Mouse (Mus musculus) lung, embryonic 14.5 days (tissue): ENCODE data around the gene Adamtsl5. TPM values are rescaled to one million over a fixed set of nuclear protein-coding genes. Genes with fewer than 3 reads are reported as not detected.
A peak's percentile ranks its signal among the peaks of the same experiment; 100 is the strongest.

Source experiments
- ATAC-seq: fragments of 200-750 bp; cut with Nextera tagmentation; 2 replicates; pipeline ENCODE4 v1.8.0; 2017; ENCODE audit warnings: mild to moderate bottlenecking, moderate TSS enrichment, moderate library complexity; ENCODE audit not compliant: insufficient read depth
- DNase-seq: peaks from one replicate; pipeline ENCODE4 v3.0.0-alpha.2; 2015
- H3K27ac ChIP-seq: fragments of 300-500 bp; sonication (generic); 2 replicates; pipeline ENCODE4 v1.5.1; 2014; ENCODE audit warnings: low read depth, mild to moderate bottlenecking, moderate library complexity
- H3K27me3 ChIP-seq: fragments of 300-500 bp; sonication (generic); 2 replicates; pipeline ENCODE4 v1.6.1; 2014; ENCODE audit warnings: low read length, control low read depth; ENCODE audit not compliant: insufficient read depth
- H3K36me3 ChIP-seq: fragments of 300-500 bp; sonication (generic); 2 replicates; pipeline ENCODE4 v1.6.1; 2014; ENCODE audit warnings: control low read depth; ENCODE audit not compliant: insufficient read depth
- H3K4me1 ChIP-seq: fragments of 300-500 bp; sonication (generic); 2 replicates; pipeline ENCODE4 v1.6.1; 2014; ENCODE audit warnings: antibody characterized with exemption, control low read depth; ENCODE audit not compliant: insufficient read depth
- H3K4me2 ChIP-seq: fragments of 300-500 bp; sonication (generic); 2 replicates; pipeline ENCODE4 v1.6.1; 2014; ENCODE audit warnings: mild to moderate bottlenecking
- H3K4me3 ChIP-seq: fragments of 300-500 bp; sonication (generic); 2 replicates; pipeline ENCODE4 v1.5.1; 2014; ENCODE audit warnings: low read depth, low read length
- H3K9ac ChIP-seq: fragments of 300-500 bp; sonication (generic); 2 replicates; pipeline ENCODE4 v1.6.1; 2014
- H3K9me3 ChIP-seq: fragments of 300-500 bp; sonication (generic); 2 replicates; pipeline ENCODE4 v1.6.1; 2016; ENCODE audit warnings: low read depth, low read length, control low read depth
- CTCF ChIP-seq: IDR thresholded peaks from 2 replicates; pipeline ENCODE4 v1.5.1; 2016; ENCODE audit warnings: antibody characterized with exemption, low read depth
- WGBS: fragments of 180-500 bp; shearing (Covaris S2); extraction: QIAGEN DNeasy Blood & Tissue Kit; methylation state at CpG from one replicate; pipeline ENCODE4 v1.1.7; 2014; 5-methylcytosine and 5-hydroxymethylcytosine counted together
- polyA plus RNA-seq: library from polyadenylated mRNA; unstranded; fragments of >200 nt; fragmentation: Nextera tagmentation; extraction: Ambion mirVana; gene quantifications from 2 replicates; pipeline ENCODE4 v1.2.1, GENCODE M21; 2014

Gene Adamtsl5
- polyA plus RNA-seq, 1 experiment from 2014 or later, result 0.68 TPM

- no peak for ATAC-seq
- no peak overlapping the region for H3K4me2 ChIP-seq
- no peaks in the 10 kb centered on the region for H3K4me1 ChIP-seq
- no peak overlapping the region for H3K4me3 ChIP-seq
- WGBS, result 89% methylated on average over 12 of the region's 12 CpGs
- no peak for DNase-seq
- no peaks in the 10 kb centered on the region for H3K9me3 ChIP-seq
- no peak for TF ChIP-seq CTCF
- H3K9ac ChIP-seq, result no peak overlapping the region
- H3K36me3 ChIP-seq, result no peaks in the 10 kb centered on the region
- peaks cover 11% of the 10 kb centered on the region for H3K27me3 ChIP-seq
- no peak overlapping the region for H3K27ac ChIP-seq
These were observed 11.9 kb downstream of the Adamtsl5 start for GRCm38 (mm10) chr10:80336263-80336662.

- Histone ChIP-seq H3K27me3 (peaks cover 2% of the 10 kb centered on the region; the same call in 1 of the 2 replicates), H3K36me3 (no peaks in the 10 kb centered on the region)
These were observed 15.7 kb downstream of the Adamtsl5 start for GRCm38 (mm10) chr10:80332525-80332989.

GRCm38 (mm10) chr10:80331636-80332524 lies 16.3 kb downstream of the Adamtsl5 start:
- 41% methylated on average over 10 of the region's 10 CpGs for WGBS
- peak overlapping the region; percentile 92 for H3K4me2 ChIP-seq
- TF ChIP-seq CTCF, result no peak
- H3K9me3 ChIP-seq, result no peaks in the 10 kb centered on the region
- no peak overlapping the region for H3K27ac ChIP-seq
- no peak for ATAC-seq
- H3K4me1 ChIP-seq, result 0 out of 2 replicates have a peak, but pooled peaks cover 9% of the 10 kb centered on the region
- no peak overlapping the region for H3K4me3 ChIP-seq
- peaks cover 2% of the 10 kb centered on the region; the same call in 1 of the 2 replicates for H3K27me3 ChIP-seq
- DNase-seq, result no peak
- no peak overlapping the region for H3K9ac ChIP-seq
- no peaks in the 10 kb centered on the region for H3K36me3 ChIP-seq

More at GRCm38 (mm10) chr10:80332525-80332989, 15.7 kb downstream of the Adamtsl5 start:
- Histone ChIP-seq H3K9me3 (no peaks in the 10 kb centered on the region), H3K4me1 (0 out of 2 replicates have a peak, but pooled peaks cover 9% of the 10 kb centered on the region), H3K9ac (no peak overlapping the region), H3K27ac (no peak overlapping the region), H3K4me3 (no peak overlapping the region), H3K4me2 (no peak overlapping the region)
- DNase-seq, result no peak
- no peak for ATAC-seq
- 75% methylated on average over 5 of the region's 5 CpGs for WGBS
- TF ChIP-seq CTCF, result no peak

GRCm38 (mm10) chr10:80330888-80331287 lies 17.3 kb downstream of the Adamtsl5 start:
- no peak overlapping the region for H3K27ac ChIP-seq
- peak overlapping the region; percentile 41; the same call in 1 of the 2 replicates for H3K9ac ChIP-seq
- DNase-seq (peak; percentile 48), ATAC-seq (no peak)
- no peaks in the 10 kb centered on the region for H3K36me3 ChIP-seq
- WGBS, result 56% methylated on average over 2 of the region's 2 CpGs
- peak overlapping the region; percentile 92 for H3K4me2 ChIP-seq
- TF ChIP-seq CTCF, result no peak
- H3K4me3 ChIP-seq, result peak overlapping the region; percentile 45
- 0 out of 2 replicates have a peak, but pooled peaks cover 9% of the 10 kb centered on the region for H3K4me1 ChIP-seq
- H3K9me3 ChIP-seq, result no peaks in the 10 kb centered on the region
- peaks cover 2% of the 10 kb centered on the region; the same call in 1 of the 2 replicates for H3K27me3 ChIP-seq

- Histone ChIP-seq H3K4me1 (0 out of 2 replicates have a peak, but pooled peaks cover 9% of the 10 kb centered on the region), H3K9me3 (no peaks in the 10 kb centered on the region), H3K36me3 (no peaks in the 10 kb centered on the region), H3K27me3 (peaks cover 2% of the 10 kb centered on the region; the same call in 1 of the 2 replicates), H3K4me3 (peak overlapping the region; percentile 45), H3K4me2 (peak overlapping the region; percentile 92), H3K9ac (peak overlapping the region; percentile 41; the same call in 1 of the 2 replicates), H3K27ac (peak overlapping the region; percentile 20; the same call in 1 of the 2 replicates)
- DNase-seq, result no peak
- WGBS, result 2% methylated on average over 41 of the region's 41 CpGs
- no peak for TF ChIP-seq CTCF
- ATAC-seq, result no peak; the same call in 1 of the 2 replicates
These were observed 18.1 kb downstream of the Adamtsl5 start for GRCm38 (mm10) chr10:80330084-80330483.

- H3K27ac ChIP-seq, result peak within 1 kb of the TSS; percentile 20; the same call in 1 of the 2 replicates
- H3K9me3 ChIP-seq, result no peaks in the 10 kb centered on the region
- DNase-seq (peak; percentile 96), ATAC-seq (peak; percentile 94)
- peak within 1 kb of the TSS; percentile 92 for H3K4me2 ChIP-seq
- no peaks in the 10 kb centered on the region for H3K36me3 ChIP-seq
- 3% methylated on average over 36 of the region's 36 CpGs for WGBS
- peak within 1 kb of the TSS; percentile 41; the same call in 1 of the 2 replicates for H3K9ac ChIP-seq
- H3K4me1 ChIP-seq, result 0 out of 2 replicates have a peak, but pooled peaks cover 9% of the 10 kb centered on the region
- no peak for TF ChIP-seq CTCF
- peak within 1 kb of the TSS; percentile 45 for H3K4me3 ChIP-seq
- peaks cover 2% of the 10 kb centered on the region; the same call in 1 of the 2 replicates for H3K27me3 ChIP-seq
These were observed 18.7 kb downstream of the Adamtsl5 start, which contains the start of the genes Pcsk4 and Reep6 for GRCm38 (mm10) chr10:80329273-80330081. Gene Pcsk4, minus strand, starts transcription at chr10:80329498. Gene Reep6, plus strand, starts transcription at chr10:80329953.
